Mouse (Mus musculus) embryo, embryonic 9.5 days (tissue): Measurements from ENCODE around the gene Unc5cl.

ENCODE experiments used
- DNase-seq: peaks from one replicate; pipeline ENCODE4 v3.0.0-alpha.2; 2017; ENCODE audit errors: extremely low spot score

Gene Unc5cl

DNA sequence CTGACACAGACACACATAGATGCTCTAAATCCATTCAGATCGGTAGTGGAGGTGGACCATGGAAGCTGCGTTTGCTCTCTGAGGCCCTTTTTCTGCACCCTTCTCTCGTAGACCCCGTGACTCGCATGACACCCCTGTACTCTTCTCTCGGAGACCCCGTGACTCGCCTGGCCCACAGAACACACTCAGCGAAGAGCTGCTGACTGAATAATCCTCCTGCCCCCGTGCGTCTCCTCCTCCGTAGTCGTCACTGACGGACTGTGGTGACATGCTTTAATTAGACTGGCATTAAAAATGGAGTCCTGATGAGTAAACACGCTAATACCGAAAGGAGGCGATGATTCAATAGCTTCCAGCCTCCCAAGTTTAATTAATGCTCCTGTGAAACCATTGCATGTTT is 84.6 kb downstream of the Unc5cl start:
- DNase-seq: no peak

DNA sequence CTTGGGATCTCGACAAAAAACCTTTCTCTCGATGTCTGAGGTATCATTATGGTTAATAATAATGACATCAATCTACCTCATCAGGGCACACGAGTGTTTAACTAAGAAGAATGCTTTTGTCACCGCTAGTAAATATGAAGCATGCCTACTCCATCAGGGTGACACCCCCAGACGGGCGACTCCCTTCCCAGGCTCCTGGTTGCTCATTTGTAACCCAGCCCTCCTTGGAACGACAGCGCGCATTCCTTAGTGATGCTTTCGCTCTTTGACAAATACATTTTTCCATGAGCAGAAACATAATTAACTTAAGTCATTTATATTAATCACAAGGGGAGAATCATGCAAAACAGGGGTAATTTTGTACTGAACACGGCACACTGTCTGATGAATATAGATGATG is 88.0 kb downstream of the Unc5cl start:
- no peak for DNase-seq

DNA sequence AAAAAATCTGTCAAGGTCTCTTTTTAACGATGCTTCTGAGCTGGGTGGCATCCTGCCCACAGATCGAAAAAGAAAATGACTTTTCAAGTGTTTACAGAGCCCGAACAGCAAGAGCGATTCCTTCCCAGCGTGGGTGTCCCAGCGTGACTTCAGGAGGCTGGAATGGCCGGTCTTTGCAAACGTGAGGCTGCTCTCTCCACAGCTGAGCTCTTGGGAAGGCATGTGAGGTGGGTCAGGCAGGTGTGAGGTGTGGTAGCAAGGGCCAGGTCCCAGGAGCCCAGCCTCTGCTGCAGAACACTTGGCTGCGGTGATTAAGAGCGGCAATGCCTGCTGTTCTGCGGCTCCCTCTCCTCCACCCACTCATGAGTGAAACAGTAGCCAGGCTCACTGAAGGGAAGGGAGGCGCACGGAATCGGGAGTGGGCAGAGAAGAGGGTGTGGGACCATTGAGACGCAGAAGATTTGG is 88.6 kb downstream of the Unc5cl start:
- DNase-seq: no peak

DNA sequence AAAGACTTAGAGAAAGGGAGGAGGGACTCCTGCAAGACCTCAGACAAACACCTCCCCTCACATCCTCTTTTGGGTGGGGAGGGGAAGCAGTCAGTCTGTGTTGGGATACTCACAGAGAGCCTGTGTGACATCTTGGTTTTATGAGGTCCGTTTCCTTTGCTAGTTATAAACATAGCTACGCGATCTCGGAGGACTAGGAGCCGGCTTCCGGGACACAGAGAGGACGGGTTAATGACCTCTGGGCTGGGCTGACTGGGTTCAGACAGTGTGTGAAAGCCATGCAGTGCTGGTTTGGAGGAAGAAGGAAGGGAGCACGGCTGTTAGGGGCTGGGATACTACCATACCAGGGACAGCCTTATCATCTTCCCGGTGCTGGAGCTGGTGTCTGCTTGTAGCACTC is 90.0 kb downstream of the Unc5cl start:
- no peak for DNase-seq

DNA sequence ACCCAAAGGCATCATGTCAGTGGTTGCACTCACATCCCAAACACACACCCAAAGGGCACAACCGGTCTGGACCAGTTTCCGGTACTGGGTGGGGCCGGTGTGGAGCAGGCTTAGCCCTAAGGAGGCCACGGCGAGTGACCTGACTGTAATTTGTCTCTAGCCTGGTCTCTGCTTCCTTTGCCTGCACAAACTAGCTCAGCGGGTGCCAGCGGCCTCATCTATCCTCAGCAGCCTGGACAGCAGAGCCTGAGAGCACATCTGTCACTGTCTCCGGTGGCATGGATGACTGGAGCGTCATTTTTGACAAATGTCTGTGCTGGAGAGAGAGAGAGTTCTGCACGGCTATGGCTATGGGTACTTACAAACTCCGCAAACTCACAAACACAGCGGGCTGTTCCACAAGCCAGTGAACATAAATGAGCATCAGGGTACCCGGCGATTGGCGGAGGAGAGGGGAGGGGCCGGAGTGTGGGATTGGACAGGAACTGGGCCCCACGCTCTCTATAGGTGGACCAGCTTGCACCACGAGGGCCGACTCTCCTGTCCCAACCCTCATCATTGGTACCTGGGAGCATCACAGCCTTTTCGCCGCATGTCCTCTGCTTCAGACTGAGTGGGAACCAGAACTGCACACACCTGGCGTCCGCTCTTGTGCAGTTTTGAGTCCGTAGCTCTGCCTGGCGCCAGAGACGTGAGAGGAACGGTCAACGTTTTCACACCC is 90.7 kb downstream of the Unc5cl start:
- peak; percentile 10 for DNase-seq

DNA sequence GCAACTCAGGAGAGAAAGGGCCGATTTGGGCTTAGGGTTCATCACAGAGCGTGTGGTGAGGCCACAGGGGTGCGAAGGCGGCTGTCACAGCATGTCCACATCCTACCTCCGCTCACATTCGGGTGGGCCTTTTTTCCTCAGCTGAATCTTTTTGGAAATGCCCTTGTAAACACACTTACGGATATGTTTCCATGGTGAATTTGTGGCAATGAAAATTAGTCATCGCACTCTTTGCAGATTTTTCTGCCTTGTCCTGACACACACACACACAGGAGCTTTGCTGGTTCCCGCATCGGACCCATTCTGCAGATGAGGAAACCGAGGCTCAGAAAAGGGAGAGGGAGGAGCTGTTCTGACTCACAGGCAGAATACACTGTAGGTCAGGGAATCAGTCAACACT is 91.3 kb downstream of the Unc5cl start:
- DNase-seq: no peak

DNA sequence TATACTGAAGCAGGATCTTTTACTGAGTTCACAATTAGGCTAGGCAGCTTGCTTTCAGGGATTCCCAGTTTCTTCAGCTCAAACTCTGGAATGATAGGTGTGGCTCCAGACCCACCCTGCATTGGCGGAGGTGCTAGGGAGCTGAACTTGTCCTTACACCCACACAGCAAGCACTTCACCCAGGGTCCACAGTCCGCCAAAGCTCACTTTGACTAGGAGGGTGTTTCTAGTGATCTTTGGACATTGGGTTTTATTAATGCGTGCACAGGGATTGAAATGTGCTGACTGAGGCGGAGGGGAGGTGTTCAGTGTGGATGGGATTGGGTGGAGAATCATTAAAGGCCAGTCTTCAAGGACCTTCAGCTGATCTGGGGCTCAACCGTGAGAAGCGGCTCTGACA is 93.0 kb downstream of the Unc5cl start:
- no peak for DNase-seq

DNA sequence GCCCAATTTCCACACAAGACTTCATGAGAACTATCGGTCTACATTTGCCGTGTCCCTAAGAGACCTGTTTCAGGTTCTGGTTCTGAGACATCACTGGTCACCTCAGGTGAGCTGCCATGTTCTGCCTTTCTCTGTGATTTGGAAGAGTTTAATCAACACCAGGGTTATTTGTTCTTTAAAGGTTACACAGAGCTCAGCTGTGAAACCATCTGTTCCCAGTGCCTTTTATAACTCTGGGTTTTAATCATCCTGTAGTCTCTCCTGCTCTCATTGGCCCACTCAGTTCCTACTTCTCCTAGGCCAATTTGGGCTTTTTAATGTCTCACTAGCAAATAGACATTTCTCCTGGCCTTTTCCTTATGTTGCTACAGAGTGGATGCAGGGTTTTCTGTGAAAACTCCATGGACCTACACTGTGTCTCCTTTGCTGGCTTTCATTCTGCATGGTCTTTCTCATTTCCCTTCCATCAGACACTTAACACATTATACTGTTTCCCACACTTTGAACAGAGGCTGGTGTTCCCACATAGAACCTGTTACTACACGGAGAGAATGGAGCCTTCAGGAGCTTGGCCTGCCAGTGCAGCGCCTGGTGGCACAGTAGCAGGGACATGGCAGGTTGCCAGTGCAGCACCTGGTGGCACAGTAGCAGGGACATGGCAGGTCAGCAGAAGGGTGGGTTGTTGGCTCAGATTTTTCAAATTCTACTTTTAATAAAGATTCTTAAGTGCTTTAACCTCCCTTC is 97.3 kb downstream of the Unc5cl start:
- no peak for DNase-seq

DNA sequence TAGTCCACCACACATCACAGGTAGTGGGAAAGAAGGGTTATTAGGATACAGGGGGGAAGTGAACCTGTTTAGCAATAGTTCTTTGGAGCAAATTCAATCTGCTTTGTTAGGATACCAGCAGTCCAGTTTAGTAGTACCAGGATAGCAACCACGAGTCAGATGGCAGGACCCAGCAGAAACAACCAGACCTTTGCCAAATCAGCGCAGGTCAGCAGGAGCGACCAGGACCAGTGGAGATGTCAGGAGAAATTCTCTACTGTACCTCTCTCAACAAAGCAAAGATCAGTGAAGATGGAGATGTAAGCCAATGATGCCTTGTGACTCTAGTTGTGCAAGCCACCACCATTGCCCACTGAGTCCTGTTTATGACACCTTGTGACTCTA is 97.8 kb downstream of the Unc5cl start:
- DNase-seq: no peak

DNA sequence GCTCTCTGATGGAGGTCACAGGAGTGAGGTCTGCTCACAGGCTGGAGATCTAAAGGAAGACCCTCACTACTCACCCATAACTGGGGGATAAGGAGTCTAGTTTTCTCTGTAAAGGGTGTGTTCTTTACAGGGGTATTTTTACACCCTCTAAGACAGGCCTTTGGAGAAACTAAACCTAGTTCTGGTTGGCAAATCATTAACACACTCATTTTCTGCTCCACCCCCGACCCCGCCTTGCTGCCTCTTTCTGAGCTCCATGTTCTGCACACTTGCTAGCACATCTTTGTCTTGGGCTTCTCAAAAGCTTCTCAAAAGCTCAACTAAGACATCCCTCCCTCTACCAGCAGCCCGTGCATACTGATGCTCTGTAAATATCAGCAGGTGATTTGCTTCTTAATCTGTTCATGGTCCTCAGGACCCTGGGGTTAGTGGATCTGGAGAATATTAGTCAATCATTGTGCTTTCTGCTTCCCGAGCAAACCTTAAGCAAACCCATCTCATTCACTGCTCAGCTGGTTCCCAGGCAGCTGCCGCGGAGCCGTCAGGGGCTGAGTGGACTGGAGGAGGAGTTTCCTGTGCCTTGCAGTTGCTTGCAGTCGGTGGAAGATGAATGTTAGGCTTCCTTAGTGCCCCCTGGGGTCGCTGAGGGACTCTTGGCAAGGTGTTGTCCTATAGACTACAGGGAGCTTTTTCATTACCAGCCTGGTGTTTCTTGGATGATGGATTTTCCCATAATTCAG is 101.7 kb downstream of the Unc5cl start:
- no peak for DNase-seq

DNA sequence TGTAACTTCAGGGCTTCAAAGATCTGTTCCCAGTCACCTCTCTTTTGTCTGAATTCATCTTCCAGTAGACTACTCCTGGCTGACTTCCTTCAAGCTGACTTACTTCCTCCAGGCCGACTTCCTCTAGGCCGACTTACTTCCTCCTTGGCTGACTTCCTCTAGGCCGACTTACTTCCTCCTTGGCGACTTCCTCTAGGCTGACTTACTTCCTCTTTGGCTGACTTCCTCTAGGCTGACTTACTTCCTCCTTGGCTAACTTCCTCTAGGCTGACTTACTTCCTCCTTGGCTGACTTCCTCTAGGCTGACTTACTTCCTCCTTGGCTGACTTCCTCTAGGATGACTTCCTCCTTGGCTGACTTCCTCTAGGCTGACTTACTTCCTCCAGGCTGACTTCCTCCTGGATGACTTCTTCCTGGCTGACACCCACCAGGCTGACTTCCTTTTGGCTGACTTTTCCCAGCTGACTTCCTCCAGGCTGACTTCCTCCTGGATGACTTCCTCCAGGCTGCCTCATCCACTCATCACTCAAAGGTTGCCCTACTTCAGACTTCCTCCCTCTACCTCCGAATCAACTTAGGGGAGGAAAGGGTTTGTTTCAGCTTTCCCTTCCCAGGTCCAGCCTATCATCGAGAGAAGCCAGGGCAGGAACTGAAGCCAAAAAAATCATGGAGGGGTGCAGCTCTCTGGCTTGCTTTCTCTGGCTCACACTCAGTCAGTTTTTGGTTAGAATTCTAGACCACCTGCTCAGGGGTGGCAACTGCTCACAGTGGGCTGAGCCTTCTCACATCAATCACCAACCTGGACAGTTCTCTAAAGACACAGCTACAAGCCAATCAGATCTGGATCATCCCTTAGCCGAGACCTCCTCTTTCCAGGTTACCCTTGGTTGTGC is 103.4 kb downstream of the Unc5cl start:
- DNase-seq: no peak

DNA sequence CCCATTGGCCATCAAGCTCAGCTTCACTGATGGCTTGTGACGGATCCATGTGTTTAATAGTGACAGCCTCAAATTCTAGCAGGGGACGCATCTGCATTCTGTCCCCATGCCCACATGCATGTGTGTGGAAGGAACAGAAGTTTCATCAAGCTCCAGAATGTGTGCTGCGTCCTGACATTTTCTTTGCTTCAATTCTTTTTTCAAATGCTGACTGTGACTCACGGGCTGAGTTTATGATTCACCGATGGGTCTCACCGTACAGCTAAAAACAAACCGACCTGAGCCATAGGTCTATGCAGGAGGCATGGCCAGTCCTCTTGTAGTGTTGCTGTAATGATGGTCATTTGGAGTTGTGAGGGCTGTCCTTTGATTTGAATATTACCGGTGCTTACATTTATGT is 110.2 kb downstream of the Unc5cl start:
- DNase-seq: no peak

DNA sequence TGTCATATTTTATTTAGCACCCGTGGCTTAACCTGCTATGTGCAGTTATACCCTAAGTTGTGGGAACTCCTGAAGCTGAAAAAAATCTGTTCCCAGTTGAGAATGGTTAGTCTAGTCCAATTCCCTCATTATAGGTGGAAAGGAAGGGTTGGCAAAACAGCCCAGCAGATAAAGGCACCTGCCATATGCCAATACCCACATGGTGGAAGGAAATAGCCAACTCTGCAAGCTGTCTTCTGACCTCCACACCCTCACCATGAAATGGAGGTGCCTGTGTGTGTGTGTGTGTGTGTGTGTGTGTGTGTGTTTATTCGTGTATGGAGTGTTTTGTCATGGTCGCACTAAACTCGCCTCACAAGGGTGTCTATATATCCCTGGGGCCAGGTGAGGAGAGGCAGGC is 115.0 kb downstream of the Unc5cl start:
- no peak for DNase-seq

DNA sequence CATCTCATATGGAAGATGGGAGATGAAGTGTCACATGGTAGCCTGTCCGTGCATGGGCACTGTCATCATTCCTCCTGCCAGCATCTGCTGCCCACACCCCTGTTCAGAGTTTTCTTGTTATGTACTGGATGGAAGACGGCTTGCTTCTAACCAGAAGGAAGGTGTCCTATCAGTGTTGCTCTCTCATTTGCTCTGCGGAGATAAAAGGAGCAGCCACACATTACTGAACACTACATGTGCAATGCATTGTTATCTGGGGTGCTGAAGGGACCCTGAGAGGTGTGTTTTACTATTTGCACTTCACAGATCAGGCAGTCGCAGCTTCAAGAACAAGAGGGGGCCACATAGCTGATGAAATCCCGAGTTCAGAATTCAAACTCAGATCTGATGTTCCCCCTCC is 126.5 kb downstream of the Unc5cl start:
- DNase-seq: no peak

DNA sequence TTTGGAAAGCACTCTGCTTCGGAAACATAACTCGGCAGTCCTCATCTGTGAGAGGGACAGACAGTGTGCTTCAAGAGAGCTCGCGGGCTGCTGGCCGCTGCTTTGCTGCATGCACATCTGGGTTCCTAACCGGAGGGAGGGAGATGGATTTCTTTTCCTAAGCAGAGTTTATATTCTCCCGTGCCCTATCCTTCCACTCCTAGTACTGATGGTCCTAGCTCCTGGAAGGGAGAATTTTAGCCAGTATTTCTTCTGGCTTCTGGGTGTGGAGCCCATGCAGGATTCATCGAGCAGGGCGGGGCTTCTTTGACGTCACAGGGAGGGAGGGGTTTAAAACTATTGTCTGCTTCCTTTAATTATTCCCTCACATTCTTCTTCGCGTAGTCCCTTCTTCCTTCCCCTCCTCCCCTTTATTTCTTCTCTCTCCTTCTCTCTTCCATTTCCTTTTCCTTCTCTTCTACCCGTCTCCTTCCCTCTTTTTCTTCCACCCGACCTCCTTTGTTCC is 127.8 kb downstream of the Unc5cl start:
- DNase-seq: no peak

DNA sequence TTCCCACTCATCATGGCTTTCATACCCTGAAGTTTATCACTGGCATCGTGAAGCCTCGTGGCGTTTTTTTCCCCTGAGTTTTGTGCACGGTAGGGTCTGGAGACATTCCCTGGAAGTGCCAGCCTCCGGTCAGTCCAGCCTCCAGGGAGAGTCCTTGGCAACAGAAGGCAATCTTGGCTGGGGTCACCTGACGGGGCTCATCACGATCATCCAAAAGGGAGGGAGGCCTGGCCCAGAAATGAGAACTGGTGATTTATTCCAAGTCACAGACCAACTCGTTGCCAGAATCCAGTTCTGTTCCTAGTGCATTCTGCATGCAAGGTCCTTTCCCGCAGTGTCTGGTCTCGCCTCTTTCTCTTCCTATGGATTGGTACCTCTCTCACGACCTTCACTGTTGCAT is 128.7 kb downstream of the Unc5cl start:
- no peak for DNase-seq

DNA sequence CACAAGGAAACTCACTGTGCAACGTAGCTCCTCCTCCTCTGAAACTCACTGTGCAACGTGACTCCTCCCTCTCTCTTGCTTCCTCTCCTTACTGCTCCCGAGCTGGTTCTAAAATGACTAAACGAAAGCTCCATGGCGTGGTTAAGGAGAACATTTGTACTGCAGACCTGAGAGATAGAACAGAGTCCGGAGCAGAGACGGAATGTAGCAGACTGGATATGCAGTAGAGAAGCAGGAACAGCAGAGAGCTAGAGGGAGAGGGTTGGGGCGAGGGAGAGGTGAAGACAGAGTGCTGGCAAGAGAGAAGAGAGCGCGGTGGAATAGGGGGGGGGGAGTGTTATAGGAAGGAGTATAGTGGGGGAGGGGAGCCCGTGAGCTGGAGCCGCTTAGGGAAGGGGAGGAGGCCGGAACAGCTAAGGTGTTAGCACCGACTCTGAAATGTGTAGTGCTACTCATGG is 131.2 kb downstream of the Unc5cl start:
- DNase-seq: peak; percentile 32

DNA sequence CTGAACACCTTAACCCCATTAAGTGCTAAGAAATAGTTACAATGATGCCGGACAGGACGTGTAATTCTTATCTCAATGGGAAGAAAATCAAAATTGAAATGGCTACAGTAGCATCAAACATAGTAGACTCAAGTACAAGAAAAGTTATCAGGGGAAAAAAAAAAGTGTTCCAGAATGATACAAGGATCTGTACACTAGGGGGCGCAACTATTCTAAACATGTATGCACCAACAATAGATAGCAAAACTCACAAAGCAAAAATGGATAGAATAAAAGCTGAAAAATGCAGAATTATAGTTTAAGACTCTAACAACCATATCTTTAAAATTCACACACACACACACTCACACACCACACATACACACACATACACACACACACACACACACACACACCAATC is 134.0 kb downstream of the Unc5cl start:
- DNase-seq: no peak
